Mouse (Mus musculus) CD4-positive helper T cell, adult 2 months (primary cell): ENCODE measurements around the gene Serpine1.

ENCODE experiments used
- DNase-seq: peaks from one replicate; pipeline ENCODE4 v3.0.0-alpha.2; 2012; ENCODE audit warnings: low read depth, missing footprints, low spot score

Gene Serpine1

DNA sequence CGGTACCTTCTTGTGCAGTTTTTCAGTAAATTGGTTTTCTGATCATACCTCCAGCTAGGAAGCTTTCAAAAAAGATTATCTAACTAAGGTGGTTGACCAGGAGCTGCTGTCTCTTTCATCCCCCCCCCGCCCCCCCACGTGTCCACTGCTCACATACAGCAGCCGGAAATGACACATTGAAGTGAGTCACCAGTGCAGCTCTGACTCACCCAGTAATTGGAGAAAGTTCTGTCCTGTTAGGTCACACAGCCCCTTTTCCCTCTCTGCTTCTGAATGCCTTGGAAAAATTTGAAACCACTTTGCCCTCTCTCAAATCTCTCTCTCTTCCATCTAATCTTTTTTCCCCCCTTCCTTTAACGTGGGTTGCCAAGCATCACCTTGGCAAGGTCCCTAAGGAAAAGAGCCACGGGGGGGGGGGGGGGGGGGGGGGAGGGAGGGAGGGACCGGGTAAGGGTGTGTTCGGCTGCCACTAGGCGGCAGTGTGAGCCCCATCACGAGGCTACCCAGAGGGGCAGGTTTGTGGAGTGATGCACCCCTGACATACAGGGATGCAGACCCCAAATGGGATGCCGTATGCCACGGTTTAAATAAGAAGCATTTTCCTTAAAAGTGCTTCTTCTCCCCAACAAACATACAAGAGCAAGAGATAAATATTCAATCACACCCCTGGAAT is 10.1 kb downstream of the Serpine1 start:
- peak; percentile 34 for DNase-seq

DNA sequence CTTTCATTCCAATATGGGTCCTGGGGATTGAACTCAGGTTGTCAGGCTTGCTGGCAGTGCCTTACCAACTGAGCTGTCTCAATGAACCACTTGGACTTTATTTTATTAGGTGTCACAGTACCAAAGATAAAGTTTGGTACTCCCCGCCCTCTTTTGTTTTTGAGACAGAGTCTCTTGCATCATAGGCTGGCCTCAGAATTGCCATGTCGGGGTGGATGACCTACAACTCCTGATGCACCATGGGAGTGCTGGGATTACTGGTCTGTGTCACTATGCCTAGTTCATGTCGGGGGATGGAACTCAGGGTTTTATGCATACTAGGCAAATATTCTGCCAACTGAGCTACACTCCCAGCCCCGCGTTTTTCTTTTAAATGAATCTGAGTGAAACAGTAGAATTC is 17.2 kb downstream of the Serpine1 start:
- DNase-seq = no peak

DNA sequence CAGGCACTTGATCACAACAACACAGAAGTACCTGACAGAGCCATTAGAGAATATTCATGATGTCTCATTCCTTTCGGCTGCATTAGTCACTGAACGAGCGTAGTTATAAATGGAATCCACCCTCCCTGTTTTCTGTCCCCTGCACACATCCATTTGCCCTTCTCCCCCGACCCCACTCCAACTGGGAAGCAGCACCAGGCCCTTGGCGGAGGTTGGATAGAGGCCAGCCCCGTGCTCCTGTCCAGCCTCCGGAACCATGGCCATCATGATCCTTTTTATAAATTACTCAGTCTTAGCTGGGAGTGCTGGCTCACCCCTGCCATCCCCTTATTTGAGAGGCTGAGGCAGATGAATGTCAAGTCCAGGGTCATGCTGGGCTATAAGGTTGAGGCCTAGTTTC is 17.8 kb downstream of the Serpine1 start:
- DNase-seq = no peak

DNA sequence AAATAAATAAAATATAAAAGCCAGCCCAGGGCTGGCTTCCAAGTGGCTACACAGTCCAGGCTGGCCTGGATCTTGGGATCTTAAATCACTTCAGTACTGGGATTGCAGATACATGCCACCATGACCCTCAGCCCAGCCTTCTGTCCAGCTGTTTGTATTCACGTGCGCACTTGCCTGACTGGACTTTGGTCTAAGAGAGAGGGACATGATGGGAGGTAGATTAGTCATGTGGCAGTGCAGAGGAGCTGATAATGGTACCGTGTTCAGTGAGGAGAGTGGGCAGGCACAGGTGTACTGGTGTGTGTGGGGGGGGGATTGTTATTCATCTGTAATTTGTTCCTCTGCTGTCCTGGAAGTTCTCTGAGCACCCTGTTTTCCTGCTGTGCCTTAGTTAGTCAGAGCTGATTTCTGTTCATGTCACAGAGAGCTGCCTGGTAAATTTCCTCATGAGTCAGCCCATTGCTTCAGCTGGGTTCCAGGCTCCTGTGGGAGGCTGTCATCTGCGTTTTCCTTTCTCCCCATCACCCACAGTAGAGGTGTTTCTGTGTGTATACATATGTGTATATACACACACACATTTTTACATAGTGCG is 20.1 kb downstream of the Serpine1 start:
- DNase-seq = no peak

DNA sequence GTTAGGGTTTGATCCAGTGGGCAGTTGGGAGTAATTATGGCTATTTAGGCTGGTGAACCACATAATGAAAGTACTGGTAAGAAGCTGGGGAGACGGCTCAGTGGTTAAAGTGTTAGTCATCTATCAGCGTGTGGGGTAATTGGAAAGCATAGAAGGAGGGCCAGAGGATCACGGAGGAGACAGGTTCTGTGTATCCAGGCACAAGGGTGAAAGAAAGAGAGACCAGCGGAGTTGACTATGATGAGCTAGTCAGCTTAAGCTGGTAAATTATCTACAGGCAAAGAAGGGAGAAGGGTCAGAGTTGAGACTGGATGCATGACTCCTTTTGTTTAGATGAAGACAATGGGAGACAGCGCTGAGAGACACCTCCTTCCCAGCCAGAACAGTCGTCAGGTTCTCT is 20.9 kb downstream of the Serpine1 start:
- no peak for DNase-seq

DNA sequence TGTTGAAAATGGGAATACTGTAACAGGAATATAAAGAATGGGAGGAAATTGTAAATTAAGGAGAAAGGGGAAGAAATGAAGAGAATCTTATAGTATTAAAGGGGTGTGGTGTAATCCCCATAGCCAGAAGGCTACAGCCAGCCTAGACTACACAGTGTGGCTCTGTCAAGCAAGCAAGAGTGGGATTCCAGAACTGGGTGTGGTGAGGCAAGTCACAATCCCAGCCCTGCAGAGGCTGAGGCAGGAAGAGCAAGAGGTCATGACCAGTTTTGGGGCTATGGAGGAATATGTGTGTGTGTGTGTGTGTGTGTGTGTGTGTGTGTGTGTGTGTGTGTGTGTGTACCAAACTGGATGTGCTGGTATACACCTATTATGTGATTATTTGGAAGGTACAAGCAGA is 25.1 kb downstream of the Serpine1 start:
- peak; percentile 10 for DNase-seq

DNA sequence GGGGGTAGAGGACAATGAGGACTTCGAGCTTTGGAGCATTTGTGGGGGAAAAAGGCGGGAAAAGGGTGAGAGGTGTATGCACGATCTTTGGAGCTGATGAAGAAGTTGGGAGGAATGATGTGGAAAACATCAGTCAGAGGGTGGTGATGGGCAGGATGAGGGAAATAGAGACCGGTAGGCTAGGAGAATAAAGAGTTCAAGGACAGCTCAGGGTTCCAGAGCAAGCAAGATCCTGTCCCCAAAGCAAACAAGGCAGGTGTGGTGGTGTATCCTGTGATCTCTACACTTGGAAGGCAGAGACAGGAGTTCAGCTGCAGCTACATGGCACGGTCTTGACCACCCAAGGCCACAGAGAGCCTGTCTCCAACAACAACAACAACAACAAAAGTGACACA is 25.7 kb downstream of the Serpine1 start:
- no peak for DNase-seq

DNA sequence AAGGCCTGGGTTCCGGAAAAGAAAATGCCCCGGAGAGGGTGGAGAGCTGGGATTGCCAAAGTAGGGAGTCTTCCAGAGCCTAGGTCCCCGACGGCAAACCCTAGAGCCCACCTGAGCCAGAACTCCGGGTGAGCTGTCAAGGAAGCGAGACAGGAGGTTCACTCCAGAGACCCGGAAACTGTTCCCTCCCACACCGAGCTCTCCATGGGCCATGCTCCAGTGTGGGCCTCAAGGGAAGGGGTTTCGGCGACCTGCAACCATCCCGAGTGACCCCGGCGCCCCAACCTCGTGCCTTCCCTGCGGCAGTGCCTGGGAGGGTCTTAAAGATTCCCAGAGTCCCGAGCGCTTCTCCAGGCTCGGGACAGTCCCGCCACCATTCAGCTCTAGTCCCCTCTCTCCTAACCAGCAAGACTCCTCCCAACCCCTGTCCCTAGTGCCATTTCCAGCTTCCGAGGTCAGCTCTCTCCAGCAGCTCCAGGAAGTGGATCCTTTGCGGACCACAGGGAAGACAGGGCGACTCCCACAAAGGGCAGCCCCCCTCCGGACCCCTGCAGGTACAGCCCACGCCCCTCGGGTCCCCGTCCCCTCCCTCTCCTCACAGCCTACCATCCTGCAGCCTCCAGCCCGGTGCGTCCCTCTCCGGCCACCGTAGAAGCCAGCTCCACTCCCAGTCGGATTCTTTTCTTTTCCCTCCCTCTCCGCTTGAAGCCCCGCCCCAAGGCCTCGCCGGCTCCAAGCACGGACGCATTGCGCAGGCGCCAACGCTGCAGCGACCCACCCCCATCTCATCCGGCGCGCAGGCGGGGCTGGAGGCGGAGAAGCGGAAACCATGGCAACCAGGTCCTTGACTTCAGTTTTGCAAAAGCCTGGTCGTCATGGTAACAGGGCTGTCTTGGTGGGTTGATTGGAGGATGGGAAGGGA is 26.4 kb downstream of the Serpine1 start, which contains the start of gene Ap1s1:
Ap1s1 (minus strand) TSS at position 734 of the 922 bp plus-strand sequence.
- DNase-seq = peak; percentile 97

DNA sequence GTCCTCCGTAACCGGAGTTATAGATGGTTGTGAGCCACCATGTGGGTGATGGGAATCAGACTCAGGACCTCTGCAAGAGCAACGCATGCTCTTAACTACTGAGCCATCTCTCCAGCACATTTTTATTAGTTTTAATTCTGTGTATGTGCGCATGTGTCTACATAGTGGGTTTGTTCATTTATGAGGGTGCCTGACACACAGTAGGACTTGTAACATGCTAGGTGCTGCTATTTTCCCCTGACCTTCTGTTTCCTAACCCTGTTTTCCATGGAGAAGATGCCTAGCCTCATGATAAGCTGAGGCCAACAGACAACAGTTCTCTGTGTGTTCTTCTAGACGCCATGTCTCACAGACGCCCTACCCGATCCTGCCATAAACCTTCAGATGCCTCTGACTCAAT is 28.1 kb downstream of the Serpine1 start:
- no peak for DNase-seq

DNA sequence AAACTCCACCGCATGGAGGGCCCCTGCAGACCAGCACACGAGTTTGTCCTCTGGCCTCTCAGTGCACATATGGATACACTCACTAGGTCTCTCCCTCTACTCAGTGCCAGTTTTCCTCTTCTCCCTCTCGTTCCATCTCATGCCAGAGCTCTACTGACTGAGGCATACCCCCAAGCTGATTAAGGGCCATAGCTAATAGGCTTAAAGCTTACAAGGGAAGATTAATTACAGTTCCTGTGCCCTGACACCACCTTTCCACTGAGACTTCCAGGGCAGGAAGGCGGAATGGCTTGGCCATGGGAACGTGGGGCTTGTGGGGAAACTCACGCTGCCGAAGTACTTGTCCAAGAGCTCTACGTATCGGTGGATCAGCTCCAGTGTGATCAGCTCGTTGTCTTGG is 30.6 kb downstream of the Serpine1 start:
- no peak for DNase-seq

DNA sequence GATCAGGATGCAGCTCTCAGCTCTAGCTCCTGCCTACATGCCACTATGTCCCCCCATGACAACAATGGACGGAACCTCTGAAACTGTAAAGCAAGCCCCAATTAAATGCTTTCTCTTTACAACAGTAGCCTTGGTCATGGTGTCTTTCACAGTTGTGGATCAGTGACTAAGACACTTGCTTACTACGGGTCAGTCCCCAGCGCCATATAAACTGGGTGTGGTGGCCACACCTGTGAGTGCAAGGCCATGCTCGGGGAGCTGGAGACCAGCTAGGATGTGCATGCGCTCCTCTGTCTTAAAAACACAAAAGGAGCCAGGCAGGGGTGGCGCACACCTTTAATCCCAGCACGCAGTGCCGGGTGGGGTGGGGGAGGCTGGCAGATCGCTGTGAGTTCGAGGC is 32.6 kb downstream of the Serpine1 start:
- no peak for DNase-seq

DNA sequence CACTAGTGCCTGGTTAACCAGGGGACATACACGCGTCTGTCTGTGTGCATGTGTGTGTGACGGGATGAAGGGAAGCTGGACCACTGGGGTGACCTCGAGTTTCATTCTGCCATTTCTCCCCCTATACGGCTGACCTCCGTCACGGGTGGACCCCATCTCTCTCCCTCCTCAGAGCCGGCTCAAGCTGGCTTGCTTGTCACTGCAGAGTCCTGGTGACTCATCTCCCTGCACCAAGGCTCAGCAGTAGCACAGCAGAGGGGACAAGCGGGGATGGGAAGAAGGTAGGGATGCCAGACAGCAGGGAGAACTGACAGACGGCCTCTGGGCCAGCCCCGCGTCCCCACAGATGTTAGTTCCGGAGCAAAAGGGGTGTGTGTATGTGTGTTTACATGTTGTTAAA is 35.9 kb downstream of the Serpine1 start:
- no peak for DNase-seq

DNA sequence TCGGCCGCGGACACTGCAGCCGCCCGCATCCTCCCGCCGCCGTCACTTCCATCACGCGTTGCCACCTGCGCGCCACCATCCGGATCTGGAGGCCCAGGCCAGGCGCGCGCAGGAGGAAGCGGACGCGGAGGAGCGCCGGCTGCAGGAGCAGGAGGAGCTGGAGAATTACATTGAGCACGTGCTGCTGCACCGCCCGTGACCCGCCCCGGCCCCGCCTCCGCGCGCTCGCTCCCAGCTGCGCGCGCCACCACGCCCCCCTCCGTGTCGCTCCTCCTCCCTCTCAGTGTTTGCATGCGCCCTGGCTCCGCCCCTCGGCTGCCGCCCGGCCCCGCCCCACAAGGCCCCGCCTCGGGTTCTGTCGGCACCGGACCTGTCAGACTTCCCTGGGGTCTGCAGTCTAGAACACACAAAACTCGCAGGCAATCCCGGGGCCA is 39.4 kb downstream of the Serpine1 start:
- peak; percentile 94 for DNase-seq

DNA sequence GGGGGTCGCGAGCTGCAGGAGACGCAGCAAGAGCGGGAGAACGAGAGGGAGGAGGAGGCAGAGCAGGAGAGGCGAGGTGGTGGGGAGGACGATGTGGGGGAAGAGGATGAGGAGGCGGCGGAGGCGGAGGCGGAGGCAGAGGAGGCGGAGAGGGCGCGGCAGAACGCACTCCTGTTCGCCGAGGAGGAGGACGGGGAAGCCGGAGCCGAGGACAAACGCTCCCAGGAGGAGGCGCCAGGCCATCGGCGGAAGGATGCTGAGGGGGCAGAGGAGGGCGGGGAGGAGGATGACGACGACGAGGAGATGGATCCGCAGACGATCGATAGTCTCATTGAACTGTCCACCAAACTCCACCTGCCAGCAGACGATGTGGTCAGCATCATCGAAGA is 40.0 kb downstream of the Serpine1 start:
- peak; percentile 60 for DNase-seq

DNA sequence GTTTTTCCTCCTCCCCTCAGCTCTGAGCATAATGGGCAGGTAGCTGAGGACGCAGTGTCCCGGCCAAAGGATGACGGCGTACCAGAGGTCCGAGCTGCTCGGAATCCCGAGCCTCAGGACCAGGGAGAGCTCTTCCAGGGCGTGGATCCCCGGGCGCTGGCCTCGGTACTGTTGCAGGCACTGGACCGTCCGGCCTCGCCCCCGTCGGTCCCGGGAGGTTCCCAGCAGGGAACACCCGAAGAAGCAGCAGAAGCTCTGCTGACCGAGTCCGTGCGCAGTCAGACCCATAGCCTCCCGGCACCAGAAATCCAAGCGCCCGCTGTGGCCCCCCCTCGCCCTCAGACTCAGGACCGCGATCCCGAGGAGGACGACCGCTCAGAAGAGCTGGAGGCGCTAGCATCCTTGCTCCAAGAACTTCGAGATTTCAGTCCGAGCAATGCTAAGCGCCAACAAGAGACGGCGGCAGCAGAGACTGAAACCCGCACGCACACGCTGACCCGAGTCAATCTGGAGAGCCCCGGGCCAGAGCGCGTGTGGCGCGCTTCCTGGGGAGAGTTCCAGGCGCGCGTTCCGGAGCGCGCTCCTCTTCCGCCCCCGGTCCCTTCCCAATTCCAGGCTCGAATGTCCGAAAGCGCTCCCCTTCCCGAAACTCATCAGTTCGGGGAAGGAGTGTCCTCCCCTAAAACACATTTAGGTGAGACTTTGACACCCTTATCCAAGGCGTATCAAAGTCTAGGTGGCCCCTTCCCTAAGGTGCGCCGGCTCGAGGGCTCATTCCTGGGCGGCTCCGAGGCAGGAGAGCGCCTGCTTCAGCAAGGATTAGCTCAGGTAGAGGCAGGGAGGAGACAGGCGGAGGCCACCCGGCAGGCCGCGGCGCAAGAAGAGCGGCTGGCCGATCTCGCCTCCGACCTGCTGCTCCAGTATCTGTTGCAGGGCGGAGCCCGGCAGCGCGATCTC is 40.7 kb downstream of the Serpine1 start:
- DNase-seq = peak; percentile 30

DNA sequence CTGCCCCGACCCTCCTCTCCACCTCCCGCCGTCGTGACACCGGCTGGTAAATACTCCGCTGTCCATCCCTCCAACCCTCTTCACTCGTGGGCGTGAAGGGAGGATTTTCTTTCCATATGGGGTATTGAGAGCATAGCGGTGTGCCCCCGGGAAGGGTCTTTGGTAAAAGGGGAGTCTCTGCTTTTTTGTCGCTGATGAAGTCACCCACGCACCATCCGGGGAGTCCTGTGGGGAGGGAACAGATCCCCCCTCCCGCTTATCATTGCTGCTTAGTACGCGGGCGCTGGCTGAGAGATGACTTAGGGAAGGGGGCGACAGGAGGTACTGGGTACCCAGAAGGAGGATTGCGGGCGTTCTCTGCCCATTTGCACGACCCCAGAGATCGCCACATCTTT is 41.7 kb downstream of the Serpine1 start:
- DNase-seq = no peak

DNA sequence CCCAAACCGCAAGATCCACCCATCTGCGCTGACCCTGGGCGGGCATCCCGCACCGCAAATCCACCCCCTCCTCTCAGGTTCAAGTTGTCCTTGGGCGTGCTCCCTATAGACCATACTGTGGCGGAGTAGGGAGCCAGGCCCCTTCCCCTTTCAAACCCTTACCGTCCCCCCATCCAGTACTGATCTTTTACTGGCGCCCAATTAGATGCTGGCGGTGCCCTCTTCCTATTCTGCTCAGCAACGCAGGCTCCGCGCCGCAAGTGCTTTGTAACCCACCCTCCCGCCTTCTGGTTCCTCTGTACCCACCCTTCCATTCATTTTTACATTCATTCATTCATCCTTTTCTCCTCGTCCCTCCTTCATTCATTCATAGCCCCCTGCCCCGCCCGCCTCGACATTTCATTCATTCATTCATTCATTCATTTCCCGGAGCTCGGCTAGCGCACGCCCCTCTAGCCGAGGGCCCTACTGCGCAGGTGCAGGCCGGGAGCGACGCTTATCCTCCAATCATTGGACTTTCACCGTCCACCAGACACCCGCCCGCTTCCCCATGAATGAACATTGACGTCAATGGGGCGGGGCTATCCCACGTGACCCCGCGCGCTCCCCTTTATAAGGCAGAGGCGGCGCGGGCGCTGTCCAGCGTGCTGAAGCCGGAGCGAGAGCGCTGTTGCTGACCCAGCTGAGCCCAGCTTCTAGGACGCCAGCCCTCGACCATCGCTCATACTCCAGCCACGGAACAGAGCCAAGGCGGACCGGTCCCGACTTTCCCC is 42.2 kb downstream of the Serpine1 start:
- DNase-seq = peak; percentile 93

DNA sequence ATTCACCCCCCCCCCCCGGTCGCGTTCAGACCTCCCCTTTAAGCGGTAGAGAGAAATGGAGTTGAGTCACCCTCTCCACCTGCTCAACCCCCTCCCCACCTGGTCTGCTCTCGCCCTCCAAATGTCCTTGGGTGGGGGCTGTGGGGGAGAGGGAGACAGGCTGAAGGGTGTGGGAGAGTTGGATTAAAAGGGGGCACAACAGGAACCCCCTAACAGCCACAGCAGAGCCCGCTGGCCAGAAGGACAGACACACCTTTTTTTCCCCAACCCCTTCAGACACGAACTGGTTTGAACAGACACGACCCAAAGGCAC is 42.8 kb downstream of the Serpine1 start:
- peak; percentile 10 for DNase-seq

DNA sequence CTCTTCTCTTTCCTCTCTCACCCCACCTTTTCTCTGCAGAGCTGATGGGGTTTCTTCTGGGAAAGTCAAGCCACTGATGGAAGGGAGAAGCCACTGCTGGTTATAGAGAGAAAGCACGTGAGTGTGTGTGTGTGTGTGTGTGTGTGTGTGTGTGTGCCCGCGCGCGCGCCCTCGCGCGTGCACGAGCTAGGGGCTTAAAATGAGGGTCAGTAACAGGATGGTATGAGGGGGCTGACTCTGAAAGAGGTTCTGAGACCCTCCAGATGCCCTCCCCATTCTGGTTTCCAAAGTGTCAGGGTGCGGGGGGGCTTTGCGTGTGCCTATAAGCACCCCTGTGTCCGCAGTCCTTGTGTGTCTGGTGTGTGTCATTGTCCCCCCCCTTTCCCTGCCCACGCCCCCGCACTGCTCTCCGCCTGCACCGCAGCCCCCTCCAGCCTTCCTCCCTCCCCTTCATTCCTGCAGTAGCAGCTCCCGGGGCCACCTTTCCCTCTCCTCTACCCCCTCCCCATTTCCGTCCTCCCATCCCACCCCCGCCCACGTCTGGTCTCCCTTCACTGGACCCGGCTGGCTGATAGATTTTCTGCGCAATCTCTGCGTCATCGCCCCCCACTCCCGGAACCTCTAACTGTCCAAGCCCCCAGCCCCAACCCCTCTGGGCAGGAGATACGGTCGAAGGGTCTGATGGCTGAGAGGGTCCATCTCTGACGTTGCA is 43.4 kb downstream of the Serpine1 start:
- peak; percentile 18 for DNase-seq

DNA sequence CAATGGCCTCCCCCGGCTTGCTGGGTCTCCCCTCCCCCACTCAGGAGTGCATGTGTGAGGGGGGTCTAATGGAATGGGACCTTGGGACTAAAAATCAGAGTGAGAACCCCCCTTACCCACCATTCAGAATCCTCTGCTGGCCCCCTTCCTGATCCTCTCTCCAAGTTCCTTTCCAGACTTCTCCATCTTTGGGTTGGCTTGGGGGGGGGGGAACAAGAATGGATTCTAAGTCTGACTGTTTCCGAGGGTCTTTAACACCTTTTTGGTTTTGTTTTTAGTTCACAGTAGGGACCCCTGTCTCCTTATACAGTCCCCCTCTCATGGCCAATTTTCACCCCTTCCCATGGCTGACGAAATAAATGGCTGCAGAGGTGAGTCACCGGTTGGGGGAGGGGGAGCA is 46.0 kb downstream of the Serpine1 start, which contains the start of gene Vgf:
Vgf (plus strand) TSS at position 301 of the 400 bp plus-strand sequence.
- no peak for DNase-seq
